Mouse (Mus musculus) large intestine, adult 2 months (tissue): ENCODE measurements around the gene Smug1. TPM values are rescaled to one million over a fixed set of nuclear protein-coding genes. Genes with fewer than 3 reads are reported as not detected.
A peak's percentile ranks its signal among the peaks of the same experiment; 100 is the strongest.

Experiments
- DNase-seq: peaks from one replicate; pipeline ENCODE4 v3.0.0-alpha.2; 2012; ENCODE audit warnings: low read depth, low spot score
- WGBS: fragments of 180-500 bp; shearing (Covaris S2); methylation state at CpG from one replicate; pipeline ENCODE4 v1.1.7; 2018; 5-methylcytosine and 5-hydroxymethylcytosine counted together
- polyA plus RNA-seq: library from polyadenylated mRNA; depleted of rRNA; stranded (reverse); fragments of >200 nt; gene quantifications from 2 replicates; pipeline ENCODE4 v1.2.3, GENCODE M21; 2012

Smug1 gene
- polyA plus RNA-seq, 1 experiment: 12.5 TPM

- 71% methylated on average over 9 of the region's 9 CpGs for WGBS
- DNase-seq: no peak
Measured at GRCm38 (mm10) chr15:103147779-103148178, 19.1 kb downstream of the Smug1 start.

GRCm38 (mm10) chr15:103147422-103147690, 19.5 kb downstream of the Smug1 start:
- DNase-seq: no peak
- WGBS: 32% methylated on average over 3 of the region's 3 CpGs

- no peak for DNase-seq
- 2% methylated on average over 50 of the region's 57 CpGs for WGBS
Measured at GRCm38 (mm10) chr15:103146627-103147421, 20.1 kb downstream of the Smug1 start.

- WGBS: 77% methylated on average over 11 of the region's 11 CpGs
- DNase-seq: no peak
Measured at GRCm38 (mm10) chr15:103145635-103146299, 21.1 kb downstream of the Smug1 start.

GRCm38 (mm10) chr15:103144176-103144575, 22.7 kb downstream of the Smug1 start:
- DNase-seq: no peak

GRCm38 (mm10) chr15:103135431-103135947, 31.4 kb downstream of the Smug1 start:
- no peak for DNase-seq
- WGBS: 12% methylated on average over 13 of the region's 13 CpGs

More at GRCm38 (mm10) chr15:103144176-103144575, 22.7 kb downstream of the Smug1 start:
- WGBS: 23% methylated on average over 3 of the region's 3 CpGs

GRCm38 (mm10) chr15:103134277-103135086, 32.4 kb downstream of the Smug1 start:
- WGBS: 26% methylated on average over 5 of the region's 5 CpGs
- DNase-seq: no peak

GRCm38 (mm10) chr15:103133761-103134160, 33.1 kb downstream of the Smug1 start:
- 41% methylated on average over 4 of the region's 4 CpGs for WGBS

GRCm38 (mm10) chr15:103130729-103131128, 36.2 kb downstream of the Smug1 start:
- 88% methylated on average over 1 of the region's 1 CpGs for WGBS
- peak; percentile 10 for DNase-seq

More at GRCm38 (mm10) chr15:103133761-103134160, 33.1 kb downstream of the Smug1 start:
- DNase-seq: no peak

GRCm38 (mm10) chr15:103129289-103129688, 37.6 kb downstream of the Smug1 start:
- DNase-seq: no peak
- 40% methylated on average over 6 of the region's 6 CpGs for WGBS

GRCm38 (mm10) chr15:103128056-103128833, 38.6 kb downstream of the Smug1 start:
- DNase-seq: no peak
- 33% methylated on average over 1 of the region's 1 CpGs for WGBS

- no peak for DNase-seq
- 53% methylated on average over 5 of the region's 5 CpGs for WGBS
Measured at GRCm38 (mm10) chr15:103125982-103126381, 40.9 kb downstream of the Smug1 start.

- 75% methylated on average over 1 of the region's 1 CpGs for WGBS
- DNase-seq: no peak
Measured at GRCm38 (mm10) chr15:103124254-103124653, 42.6 kb downstream of the Smug1 start.

- no peak for DNase-seq
- WGBS: 42% methylated on average over 8 of the region's 8 CpGs
Measured at GRCm38 (mm10) chr15:103123343-103123742, 43.5 kb downstream of the Smug1 start.

- 59% methylated on average over 2 of the region's 2 CpGs for WGBS
- no peak for DNase-seq
Measured at GRCm38 (mm10) chr15:103122372-103122771, 44.5 kb downstream of the Smug1 start.

GRCm38 (mm10) chr15:103121416-103121815, 45.5 kb downstream of the Smug1 start:
- WGBS: 13% methylated on average over 5 of the region's 5 CpGs
- no peak for DNase-seq

GRCm38 (mm10) chr15:103120594-103120993, 46.3 kb downstream of the Smug1 start:
- 23% methylated on average over 11 of the region's 11 CpGs for WGBS
- no peak for DNase-seq

GRCm38 (mm10) chr15:103115726-103116125, 51.2 kb downstream of the Smug1 start:
- WGBS: 57% methylated on average over 5 of the region's 5 CpGs

GRCm38 (mm10) chr15:103115256-103115655, 51.6 kb downstream of the Smug1 start:
- no peak for DNase-seq
- 7% methylated on average over 9 of the region's 9 CpGs for WGBS

More at GRCm38 (mm10) chr15:103115726-103116125, 51.2 kb downstream of the Smug1 start:
- DNase-seq: no peak
